Mouse (Mus musculus) embryonic facial prominence, embryonic 14.5 days (tissue): ENCODE data around the gene Vezf1. TPM values are rescaled to one million over a fixed set of nuclear protein-coding genes. Genes with fewer than 3 reads are reported as not detected.

ENCODE experiments used
- ATAC-seq: fragments of 200-750 bp; cut with Nextera tagmentation; 2 replicates; pipeline ENCODE4 v1.8.0; 2017; ENCODE audit warnings: low read depth, moderate number of reproducible peaks, moderate TSS enrichment
- DNase-seq: peaks from one replicate; pipeline ENCODE4 v3.0.0-alpha.2; 2015; ENCODE audit warnings: low spot score
- H3K27ac ChIP-seq: fragments of 300-500 bp; sonication (generic); replicated peaks from 2 replicates; pipeline ENCODE4 v1.5.1; 2014; ENCODE audit warnings: low read depth, mild to moderate bottlenecking, low read length, moderate library complexity
- H3K27me3 ChIP-seq: fragments of 300-500 bp; sonication (generic); replicated peaks from 2 replicates; pipeline ENCODE4 v1.6.1; 2014; ENCODE audit warnings: low read length; ENCODE audit not compliant: control insufficient read depth, insufficient read depth
- H3K36me3 ChIP-seq: fragments of 300-500 bp; sonication (generic); 2 replicates; pipeline ENCODE4 v1.6.1; 2014; ENCODE audit warnings: low read length, mixed read lengths; ENCODE audit not compliant: control insufficient read depth, insufficient read depth
- H3K4me1 ChIP-seq: fragments of 300-500 bp; sonication (generic); 2 replicates; pipeline ENCODE4 v1.6.1; 2014; ENCODE audit warnings: antibody characterized with exemption, low read length; ENCODE audit not compliant: control insufficient read depth, insufficient read depth
- H3K4me2 ChIP-seq: fragments of 300-500 bp; sonication (generic); 2 replicates; pipeline ENCODE4 v1.6.1; 2014; ENCODE audit warnings: low read depth, mild to moderate bottlenecking, low read length, moderate library complexity, mixed read lengths
- H3K4me3 ChIP-seq: fragments of 300-500 bp; sonication (generic); 2 replicates; pipeline ENCODE4 v1.5.1; 2014; ENCODE audit warnings: low read depth, mild to moderate bottlenecking, low read length
- H3K9ac ChIP-seq: fragments of 300-500 bp; sonication (generic); 2 replicates; pipeline ENCODE4 v1.6.1; 2014; ENCODE audit warnings: low read depth, mild to moderate bottlenecking, low read length, moderate library complexity, mixed read lengths
- H3K9me3 ChIP-seq: fragments of 300-500 bp; sonication (generic); 2 replicates; pipeline ENCODE4 v1.6.1; 2016; ENCODE audit warnings: low read length; ENCODE audit not compliant: control insufficient read depth
- WGBS: fragments of 180-500 bp; shearing (Covaris S2); extraction: QIAGEN DNeasy Blood & Tissue Kit; methylation state at CpG from one replicate; pipeline ENCODE4 v1.1.7; 2014; 5-methylcytosine and 5-hydroxymethylcytosine counted together
- polyA plus RNA-seq: library from polyadenylated mRNA; unstranded; fragments of >200 nt; fragmentation: Nextera tagmentation; extraction: Ambion mirVana; gene quantifications from 2 replicates; pipeline ENCODE4 v1.2.1, GENCODE M21; 2014

The Vezf1 gene
- polyA plus RNA-seq = 35.3 and 36.6 TPM in 2 replicates

DNA sequence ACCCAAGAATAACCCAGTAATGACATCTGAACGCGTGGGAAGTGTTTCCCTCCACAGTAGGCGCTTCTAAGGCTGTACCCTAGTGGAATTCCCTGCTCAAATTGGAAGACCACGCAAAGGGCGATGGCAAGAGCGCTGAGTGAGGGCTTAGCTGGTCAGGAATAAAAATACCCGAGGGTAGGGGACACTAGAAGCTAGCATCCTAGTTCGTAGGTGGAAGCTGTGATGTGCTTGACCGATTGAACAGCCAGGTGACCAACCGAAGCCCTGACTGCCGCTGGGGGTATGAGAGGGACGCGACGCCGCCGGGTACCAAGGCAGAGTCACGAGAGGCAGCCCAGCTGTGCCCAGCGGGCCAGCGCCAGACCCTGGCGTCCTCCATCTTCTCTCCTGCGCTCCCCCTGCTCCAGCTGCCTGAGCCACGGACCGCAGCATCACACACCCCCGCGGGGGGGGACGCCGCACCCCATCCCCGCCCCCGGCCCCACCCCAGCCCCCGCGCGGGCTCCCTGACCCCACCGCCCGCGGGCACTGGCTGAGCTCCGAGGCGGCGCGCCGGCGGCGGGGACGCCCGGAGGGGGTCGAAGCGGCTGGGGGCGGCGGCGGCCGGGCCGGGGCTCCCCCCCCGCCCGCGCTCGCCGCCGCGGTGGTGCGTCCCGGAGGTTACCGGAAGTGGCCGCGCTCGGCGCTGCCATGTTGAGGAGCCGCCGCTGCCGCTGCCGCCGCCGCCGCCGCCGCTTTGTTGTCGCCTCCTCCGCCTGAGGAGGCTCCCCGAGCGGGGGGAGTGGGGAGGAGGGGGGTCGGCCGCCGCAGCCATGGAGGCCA lies at the start of gene Vezf1:
Vezf1 (plus strand) TSS at position 694 of the 825 bp plus-strand sequence.
- Histone ChIP-seq H3K27me3 (no peaks in the 10 kb centered on the region), H3K4me2 (peak within 1 kb of the TSS; percentile 77), H3K4me1 (peaks cover 26% of the 10 kb centered on the region), H3K36me3 (no peaks in the 10 kb centered on the region), H3K9me3 (no peaks in the 10 kb centered on the region), H3K9ac (peak within 1 kb of the TSS; percentile 96), H3K4me3 (peak within 1 kb of the TSS; percentile 98), H3K27ac (peak within 1 kb of the TSS; percentile 97)
- WGBS = 0% methylated on average over 17 of the region's 81 CpGs
- ATAC-seq (peak; percentile 89), DNase-seq (peak; percentile 89)

DNA sequence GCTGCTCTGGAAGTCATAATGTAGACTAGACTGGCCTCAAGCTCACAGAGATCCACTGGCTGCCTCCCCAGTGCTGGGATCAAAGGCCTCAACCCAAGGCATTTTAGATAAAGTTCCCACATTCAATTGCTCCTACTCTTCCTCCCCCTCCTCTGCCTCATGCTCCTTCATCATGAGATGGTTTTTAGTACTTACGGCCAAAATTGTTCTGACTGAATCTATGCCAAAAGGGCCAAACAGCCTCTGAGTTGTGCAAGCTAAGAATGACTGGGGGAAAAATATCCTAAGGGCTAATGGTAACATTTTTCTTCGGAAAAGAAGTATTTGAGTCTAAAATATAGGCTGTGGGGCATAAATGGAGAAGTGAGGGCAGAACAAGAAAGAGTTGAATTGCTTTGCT lies 44.1 kb upstream of the Vezf1 start:
- no peak for ATAC-seq
- no peak for DNase-seq
- H3K36me3 ChIP-seq = no peaks in the 10 kb centered on the region
- H3K4me1 ChIP-seq = no peaks in the 10 kb centered on the region
- H3K4me3 ChIP-seq = no peak overlapping the region
- H3K27ac ChIP-seq = no peak overlapping the region
- H3K4me2 ChIP-seq = no peak overlapping the region
- no peaks in the 10 kb centered on the region for H3K27me3 ChIP-seq
- H3K9ac ChIP-seq = no peak overlapping the region
- no peaks in the 10 kb centered on the region for H3K9me3 ChIP-seq
- 67% methylated on average over 2 of the region's 2 CpGs for WGBS

DNA sequence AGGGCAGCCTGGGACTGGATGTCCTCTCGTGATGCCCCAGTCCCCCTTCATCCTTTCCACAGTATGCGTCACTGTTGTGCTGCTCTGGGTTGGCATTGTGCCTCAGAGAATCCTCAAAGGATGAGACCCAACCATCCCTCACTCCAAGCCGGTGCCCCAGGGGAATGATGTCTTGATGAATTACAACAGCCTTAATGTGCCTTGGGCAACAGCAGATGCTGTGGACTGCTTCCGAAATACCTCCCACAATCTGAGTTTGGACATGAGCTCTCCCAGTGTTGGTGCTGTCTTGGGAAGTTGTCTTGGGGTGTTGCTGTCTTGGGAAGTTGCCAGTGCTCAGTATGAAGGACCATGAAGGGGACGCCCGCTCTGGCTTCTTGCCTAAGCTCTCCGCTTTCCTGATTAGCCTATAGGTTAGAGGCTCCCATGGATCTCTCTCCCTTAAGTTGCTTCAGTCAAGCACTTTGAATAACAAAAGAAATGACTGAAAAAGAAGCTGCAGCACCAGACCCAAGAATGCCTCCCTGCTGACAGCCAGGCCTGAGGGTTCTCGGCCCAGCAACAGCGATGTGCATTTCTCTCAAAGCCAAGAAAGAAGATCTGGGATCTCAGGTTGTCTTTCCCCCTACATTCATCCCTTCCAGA lies 40.6 kb upstream of the Vezf1 start:
- ATAC-seq = no peak
- Histone ChIP-seq H3K27me3 (no peaks in the 10 kb centered on the region), H3K9me3 (no peaks in the 10 kb centered on the region), H3K27ac (no peak overlapping the region), H3K36me3 (no peaks in the 10 kb centered on the region), H3K4me2 (no peak overlapping the region), H3K4me1 (no peaks in the 10 kb centered on the region), H3K4me3 (no peak overlapping the region), H3K9ac (no peak overlapping the region)
- DNase-seq = no peak
- 65% methylated on average over 9 of the region's 9 CpGs for WGBS

DNA sequence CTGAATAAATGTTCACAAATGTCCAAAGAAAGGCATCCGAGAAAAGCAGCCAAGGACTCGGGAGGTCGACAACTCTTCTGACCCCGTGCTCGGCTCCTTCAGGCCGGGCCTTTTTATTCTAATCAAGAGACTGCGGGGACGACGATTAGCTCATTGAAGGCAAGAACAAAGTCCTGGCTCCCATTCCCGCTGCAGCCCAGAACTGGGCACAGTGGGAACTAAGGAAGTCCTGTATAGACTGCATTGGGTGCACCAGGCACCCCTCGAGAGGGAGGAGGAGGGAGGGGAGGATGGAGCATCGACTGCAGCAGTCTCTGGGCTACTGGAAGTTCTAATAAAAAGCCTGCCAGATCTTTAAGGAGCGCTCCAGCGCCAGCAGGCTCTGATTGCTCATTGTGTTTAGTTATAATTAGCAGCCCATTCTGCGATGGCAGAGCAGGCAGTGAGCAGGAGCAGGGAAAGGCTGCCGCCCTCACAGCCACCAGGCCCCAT lies 39.8 kb upstream of the Vezf1 start:
- ATAC-seq (no peak), DNase-seq (no peak)
- WGBS = 20% methylated on average over 14 of the region's 16 CpGs
- Histone ChIP-seq H3K9ac (no peak overlapping the region), H3K4me2 (no peak overlapping the region), H3K4me1 (no peaks in the 10 kb centered on the region), H3K27ac (no peak overlapping the region), H3K9me3 (no peaks in the 10 kb centered on the region), H3K36me3 (no peaks in the 10 kb centered on the region), H3K4me3 (no peak overlapping the region), H3K27me3 (no peaks in the 10 kb centered on the region)

DNA sequence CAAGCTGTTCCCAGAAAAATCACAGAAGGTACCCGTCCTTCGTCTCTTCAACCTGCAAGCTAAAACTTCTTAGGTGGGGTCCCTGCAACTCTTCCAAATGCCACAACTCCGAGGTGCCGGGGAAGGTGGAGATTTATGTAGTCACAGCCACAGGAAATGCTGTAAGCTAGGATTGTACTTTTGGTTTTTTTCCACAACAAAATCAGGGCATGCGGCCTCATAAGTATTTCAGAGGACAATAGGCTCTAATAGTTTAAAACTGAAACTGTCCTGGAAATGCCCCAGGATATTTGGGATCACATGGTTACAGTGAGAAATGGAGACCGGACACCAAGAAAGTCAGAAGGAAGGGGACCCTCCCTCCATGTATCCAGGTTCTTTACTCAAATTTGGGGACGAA lies 37.9 kb upstream of the Vezf1 start:
- no peaks in the 10 kb centered on the region for H3K36me3 ChIP-seq
- H3K9me3 ChIP-seq = no peaks in the 10 kb centered on the region
- 80% methylated on average over 7 of the region's 7 CpGs for WGBS
- H3K4me2 ChIP-seq = no peak overlapping the region
- H3K27me3 ChIP-seq = no peaks in the 10 kb centered on the region
- no peak for DNase-seq
- no peak overlapping the region for H3K9ac ChIP-seq
- H3K4me3 ChIP-seq = no peak overlapping the region
- H3K27ac ChIP-seq = no peak overlapping the region
- H3K4me1 ChIP-seq = no peaks in the 10 kb centered on the region
- ATAC-seq = no peak

DNA sequence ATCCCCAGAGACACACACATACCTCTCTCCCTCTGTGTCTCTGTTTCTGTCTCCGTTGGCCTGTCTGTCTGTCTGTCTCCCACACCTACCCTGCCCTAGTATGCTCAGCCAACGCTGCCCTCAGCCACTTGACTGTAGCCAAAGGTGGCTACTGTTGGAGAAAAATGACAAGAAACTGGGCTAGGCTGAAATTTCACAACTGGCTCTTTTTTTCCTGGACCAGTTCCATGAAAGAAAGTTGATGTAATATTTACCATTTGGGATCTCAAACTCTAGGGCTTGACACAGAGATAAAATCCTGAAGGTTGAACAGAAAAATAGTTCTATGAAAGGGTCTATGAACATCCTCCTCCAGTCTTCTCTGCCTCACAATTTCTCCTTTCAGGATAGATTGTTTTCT lies 37.2 kb upstream of the Vezf1 start:
- no peak for DNase-seq
- no peak overlapping the region for H3K9ac ChIP-seq
- H3K9me3 ChIP-seq = no peaks in the 10 kb centered on the region
- WGBS = 89% methylated on average over 2 of the region's 2 CpGs
- no peak overlapping the region for H3K4me3 ChIP-seq
- no peaks in the 10 kb centered on the region for H3K36me3 ChIP-seq
- no peak overlapping the region for H3K27ac ChIP-seq
- no peak overlapping the region for H3K4me2 ChIP-seq
- no peaks in the 10 kb centered on the region for H3K4me1 ChIP-seq
- no peaks in the 10 kb centered on the region for H3K27me3 ChIP-seq
- ATAC-seq = no peak

DNA sequence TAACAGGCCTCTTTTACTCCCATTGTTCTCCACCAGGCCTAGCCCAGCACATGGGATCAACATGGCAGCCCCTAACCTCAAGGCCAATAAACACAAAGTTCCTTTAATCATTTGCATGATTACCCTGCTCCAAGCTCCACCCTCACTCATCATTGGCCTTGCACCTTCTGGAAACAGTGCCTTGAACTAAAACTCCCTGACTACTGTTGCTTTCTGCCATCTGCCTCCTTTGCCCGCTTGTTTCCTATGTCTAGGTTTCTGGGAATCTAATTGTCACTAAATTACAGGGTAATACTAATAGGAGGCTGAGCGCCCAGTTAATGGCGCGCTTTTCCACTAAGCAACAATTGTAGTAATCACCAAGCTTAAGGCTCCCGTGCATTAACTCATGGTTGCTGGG lies 36.3 kb upstream of the Vezf1 start:
- H3K36me3 ChIP-seq = no peaks in the 10 kb centered on the region
- H3K4me1 ChIP-seq = no peaks in the 10 kb centered on the region
- WGBS = 77% methylated on average over 5 of the region's 5 CpGs
- DNase-seq (no peak), ATAC-seq (no peak)
- H3K4me3 ChIP-seq = no peak overlapping the region
- no peak overlapping the region for H3K27ac ChIP-seq
- no peak overlapping the region for H3K9ac ChIP-seq
- no peaks in the 10 kb centered on the region for H3K9me3 ChIP-seq
- no peak overlapping the region for H3K4me2 ChIP-seq
- H3K27me3 ChIP-seq = no peaks in the 10 kb centered on the region

DNA sequence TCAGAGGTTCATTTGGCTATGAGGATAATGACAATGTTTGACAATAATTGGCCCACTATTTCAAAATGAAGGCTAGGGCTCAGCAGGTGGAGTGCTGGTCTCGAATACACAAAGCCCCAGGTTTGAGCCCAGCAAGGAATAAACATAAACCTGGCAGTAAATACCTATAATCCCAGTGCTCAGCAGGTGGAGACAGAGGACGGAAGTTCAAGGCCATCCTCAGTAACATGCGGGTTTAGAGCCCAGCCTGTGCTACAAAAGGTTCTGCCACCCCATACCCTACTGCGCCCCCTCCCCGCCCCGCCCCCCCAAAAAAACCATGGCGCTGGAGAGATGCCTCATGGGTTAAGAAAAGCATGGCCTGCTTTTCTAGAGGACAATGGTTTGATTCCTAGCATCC lies 32.1 kb upstream of the Vezf1 start:
- H3K4me3 ChIP-seq = no peak overlapping the region
- H3K4me1 ChIP-seq = no peaks in the 10 kb centered on the region
- no peaks in the 10 kb centered on the region for H3K27me3 ChIP-seq
- ATAC-seq (no peak), DNase-seq (no peak)
- WGBS = 72% methylated on average over 7 of the region's 7 CpGs
- no peaks in the 10 kb centered on the region for H3K36me3 ChIP-seq
- H3K27ac ChIP-seq = no peak overlapping the region
- no peak overlapping the region for H3K9ac ChIP-seq
- H3K4me2 ChIP-seq = no peak overlapping the region
- no peaks in the 10 kb centered on the region for H3K9me3 ChIP-seq
